Mouse (Mus musculus): Measurements from ENCODE around the gene Meioc. TPM values are rescaled to one million over a fixed set of nuclear protein-coding genes. Genes with fewer than 3 reads are reported as not detected.
"Not testable (repeated sequence)": the region's sequence is repeated elsewhere in the genome, so short reads cannot be mapped to it uniquely, and the experiment has no call there.

The Meioc gene
- polyA plus RNA-seq, 1 experiment: not detected

- TF ChIP-seq CTCF (IDR thresholded peaks at IDR 0.05; ENCODE audit: borderline replicate concordance, insufficient read depth, low read length) (no peak), POLR2A (IDR thresholded peaks at IDR 0.05; ENCODE audit: low read depth, low read length) (no peak)
- H3K4me1 ChIP-seq (ENCODE audit: control insufficient read depth, insufficient read depth, low read length): peaks cover 8% of the 10 kb centered on the region; the same call in 1 of the 2 replicates
- no peak overlapping the region for H3K27ac ChIP-seq (ENCODE audit: insufficient read depth, low read length)
Measured at GRCm38 (mm10) chr11:102656931-102657330, 6.6 kb upstream of the Meioc start.

GRCm38 (mm10) chr11:102665151-102665550, 1.6 kb downstream of the Meioc start:
- TF ChIP-seq CTCF (IDR thresholded peaks at IDR 0.05; ENCODE audit: borderline replicate concordance, insufficient read depth, low read length): no peak
- no peak for TF ChIP-seq POLR2A (IDR thresholded peaks at IDR 0.05; ENCODE audit: low read depth, low read length)
- H3K27ac ChIP-seq (ENCODE audit: insufficient read depth, low read length): no peak overlapping the region
- no peaks in the 10 kb centered on the region for H3K4me1 ChIP-seq (ENCODE audit: control insufficient read depth, insufficient read depth, low read length)
- no peak overlapping the region for H3K4me3 ChIP-seq (ENCODE audit: insufficient read depth, low read length)

More at GRCm38 (mm10) chr11:102656931-102657330, 6.6 kb upstream of the Meioc start:
- no peak overlapping the region for H3K4me3 ChIP-seq (ENCODE audit: insufficient read depth, low read length)

GRCm38 (mm10) chr11:102665637-102666435, 2.3 kb downstream of the Meioc start:
- Histone ChIP-seq H3K4me1 (ENCODE audit: control insufficient read depth, insufficient read depth, low read length) (no peaks in the 10 kb centered on the region), H3K4me3 (ENCODE audit: insufficient read depth, low read length) (no peak overlapping the region), H3K27ac (ENCODE audit: insufficient read depth, low read length) (no peak overlapping the region)
- TF ChIP-seq POLR2A (IDR thresholded peaks at IDR 0.05; ENCODE audit: low read depth, low read length) (no peak), CTCF (IDR thresholded peaks at IDR 0.05; ENCODE audit: borderline replicate concordance, insufficient read depth, low read length) (no peak)

GRCm38 (mm10) chr11:102690162-102690561, 26.6 kb downstream of the Meioc start:
- Histone ChIP-seq H3K4me1 (ENCODE audit: control insufficient read depth, insufficient read depth, low read length) (no peaks in the 10 kb centered on the region), H3K4me3 (ENCODE audit: insufficient read depth, low read length) (no peak overlapping the region), H3K27ac (ENCODE audit: insufficient read depth, low read length) (no peak overlapping the region)
- TF ChIP-seq CTCF (IDR thresholded peaks at IDR 0.05; ENCODE audit: borderline replicate concordance, insufficient read depth, low read length) (peak; percentile 31; the same call in 1 of the 2 replicates), POLR2A (IDR thresholded peaks at IDR 0.05; ENCODE audit: low read depth, low read length) (no peak)

- no peak overlapping the region for H3K4me3 ChIP-seq (ENCODE audit: insufficient read depth, low read length)
- TF ChIP-seq POLR2A (IDR thresholded peaks at IDR 0.05; ENCODE audit: low read depth, low read length) (no peak), CTCF (IDR thresholded peaks at IDR 0.05; ENCODE audit: borderline replicate concordance, insufficient read depth, low read length) (no peak)
- H3K27ac ChIP-seq (ENCODE audit: insufficient read depth, low read length): no peak overlapping the region
- peaks cover 4% of the 10 kb centered on the region; the same call in 1 of the 2 replicates for H3K4me1 ChIP-seq (ENCODE audit: control insufficient read depth, insufficient read depth, low read length)
Measured at GRCm38 (mm10) chr11:102695289-102695688, 31.8 kb downstream of the Meioc start.

- peak within 1 kb of the TSS; percentile 92 for H3K4me3 ChIP-seq (ENCODE audit: insufficient read depth, low read length)
Measured at GRCm38 (mm10) chr11:102697338-102698017, 34.0 kb downstream of the Meioc start, which contains the start of gene Ccdc43. Gene Ccdc43 (minus strand): TSS chr11:102697782.

GRCm38 (mm10) chr11:102698018-102698476, 34.5 kb downstream of the Meioc start:
- TF ChIP-seq POLR2A (IDR thresholded peaks at IDR 0.05; ENCODE audit: low read depth, low read length): no peak
- no peak for TF ChIP-seq CTCF (IDR thresholded peaks at IDR 0.05; ENCODE audit: borderline replicate concordance, insufficient read depth, low read length)
- peak overlapping the region; percentile 92 for H3K4me3 ChIP-seq (ENCODE audit: insufficient read depth, low read length)
- H3K27ac ChIP-seq (ENCODE audit: insufficient read depth, low read length): no peak overlapping the region
- H3K4me1 ChIP-seq (ENCODE audit: control insufficient read depth, insufficient read depth, low read length): peaks cover 4% of the 10 kb centered on the region; the same call in 1 of the 2 replicates

More at GRCm38 (mm10) chr11:102697338-102698017, 34.0 kb downstream of the Meioc start, which contains the start of gene Ccdc43:
- H3K4me1 ChIP-seq (ENCODE audit: control insufficient read depth, insufficient read depth, low read length): peaks cover 4% of the 10 kb centered on the region; the same call in 1 of the 2 replicates
- TF ChIP-seq CTCF (IDR thresholded peaks at IDR 0.05; ENCODE audit: borderline replicate concordance, insufficient read depth, low read length) (no peak), POLR2A (IDR thresholded peaks at IDR 0.05; ENCODE audit: low read depth, low read length) (peak; percentile 93)
- no peak within 1 kb of the TSS for H3K27ac ChIP-seq (ENCODE audit: insufficient read depth, low read length)

- not testable (repeated sequence) for H3K4me1 ChIP-seq (ENCODE audit: control insufficient read depth, insufficient read depth, low read length); H3K4me3 ChIP-seq (ENCODE audit: insufficient read depth, low read length); H3K27ac ChIP-seq (ENCODE audit: insufficient read depth, low read length)
Measured at GRCm38 (mm10) chr11:102702206-102702605, 38.7 kb downstream of the Meioc start.

GRCm38 (mm10) chr11:102712411-102712810, 48.9 kb downstream of the Meioc start:
- H3K4me1 ChIP-seq (ENCODE audit: control insufficient read depth, insufficient read depth, low read length): no peaks in the 10 kb centered on the region
- TF ChIP-seq POLR2A (IDR thresholded peaks at IDR 0.05; ENCODE audit: low read depth, low read length): no peak
- H3K27ac ChIP-seq (ENCODE audit: insufficient read depth, low read length): no peak overlapping the region
- no peak overlapping the region for H3K4me3 ChIP-seq (ENCODE audit: insufficient read depth, low read length)

- H3K4me3 ChIP-seq (ENCODE audit: insufficient read depth, low read length); H3K4me1 ChIP-seq (ENCODE audit: control insufficient read depth, insufficient read depth, low read length); H3K27ac ChIP-seq (ENCODE audit: insufficient read depth, low read length): not testable (repeated sequence)
Measured at GRCm38 (mm10) chr11:102714578-102714977, 51.1 kb downstream of the Meioc start.
